Mouse (Mus musculus): ENCODE measurements around the gene Plxdc1.

GRCm38 (mm10) chr11:97983506-97983905 is 2.7 kb downstream of the Plxdc1 start:
- TF ChIP-seq CTCF (IDR thresholded peaks at IDR 0.05; ENCODE audit: low read depth), result no peak
- no peak for TF ChIP-seq EP300 (IDR thresholded peaks at IDR 0.05; ENCODE audit: low read depth)

Measured in liver, embryonic 14.5 days (tissue).